13 mouse cellular contexts compared by ENCODE assay signal in the genomic region with DNA sequence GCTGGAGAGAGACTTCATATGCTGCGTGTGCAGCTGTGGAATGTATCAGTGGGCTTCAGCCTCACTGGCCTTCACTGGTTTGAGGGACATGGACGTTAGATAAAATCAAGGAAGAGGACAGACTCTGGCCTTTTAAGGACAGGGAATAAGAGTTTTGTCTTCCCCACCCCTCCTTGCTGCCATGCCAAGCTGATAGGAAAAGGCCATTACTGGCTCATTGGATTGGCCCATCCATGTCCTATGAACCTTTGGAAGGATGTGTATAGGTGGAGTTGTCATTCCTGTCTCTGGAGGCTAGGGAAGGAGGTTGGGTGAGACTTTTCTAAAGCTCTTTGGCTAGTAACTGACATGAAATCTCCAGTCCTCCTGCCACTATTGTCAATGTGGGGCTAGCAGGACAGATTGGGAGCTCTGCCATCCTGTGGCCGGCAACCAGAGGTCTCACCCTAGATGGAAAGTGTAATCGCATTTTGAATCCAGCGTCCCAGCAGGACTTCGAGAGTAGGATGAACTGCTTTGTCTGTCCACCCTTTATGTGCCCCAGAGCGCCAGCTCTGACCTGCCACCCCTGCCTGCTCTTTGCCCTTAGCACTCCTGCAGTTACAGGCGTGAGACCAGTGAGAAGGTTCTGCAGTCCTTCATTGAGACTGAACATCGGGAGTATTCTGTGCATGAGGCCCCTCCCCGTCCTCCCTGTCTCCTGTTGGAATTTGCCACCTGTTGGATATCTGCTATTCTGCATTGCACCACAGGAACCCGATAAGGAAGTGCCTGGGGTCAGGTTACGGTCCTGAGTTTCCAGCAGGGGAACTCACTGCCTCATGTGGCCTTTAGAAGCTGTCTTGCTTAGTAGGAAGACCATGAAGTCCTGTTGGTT.
DNase-seq lines count a peak whose midpoint lies in the region; ATAC-seq and TF ChIP-seq lines count a peak whose summit lies in the region.
"Had no signal": no experiment of that assay in that cellular context is flagged by ENCODE, and none has a peak within 500 bp of the region (broad histone marks: within the 10 kb centered on the region; RNA-seq: fewer than 3 reads in every experiment).

No protein-coding gene starts in this region.

- WGBS in lung, postnatal 0 days, result 43% methylated on average over 12 of the region's 12 CpGs
- WGBS in liver, embryonic 14.5 days (ENCODE audit: insufficient replicate concordance), result 57% methylated on average over 12 of the region's 12 CpGs
- WGBS in midbrain, embryonic 15.5 days, result 55% methylated on average over 12 of the region's 12 CpGs

- DNase-seq in gastrocnemius, adult 2 months, result no peak
- DNase-seq in gastrocnemius, postnatal 25 days, result no peak
- DNase-seq in lung, postnatal 0 days (ENCODE audit: low spot score), result peak; percentile 41
- no peak for DNase-seq in lung, postnatal 4 days
- no peak for DNase-seq in liver, embryonic 14.5 days (ENCODE audit: low read depth in 3 of 3, low spot score in 3 of 3)
- no peak for DNase-seq in layer of hippocampus, postnatal 10 days (ENCODE audit: low spot score in 2 of 2)
- DNase-seq in left cerebral cortex, adult 9 months (ENCODE audit: low spot score in 2 of 2), result no peak
- DNase-seq: adrenal gland, postnatal 25 days; cerebellum, adult 18-20 months had no signal

- H3K4me3 ChIP-seq in gastrocnemius, adult 2 months, result no peak overlapping the region
- no peak overlapping the region for H3K4me3 ChIP-seq in lung, postnatal 0 days (ENCODE audit: low read depth, low read length)
- H3K4me3 ChIP-seq in liver, embryonic 14.5 days (ENCODE audit: insufficient read depth in 1 of 2, low read depth in 2 of 2, low read length in 2 of 2), result no peak overlapping the region
- no peak overlapping the region for H3K4me3 ChIP-seq in midbrain, embryonic 15.5 days
- H3K4me3 ChIP-seq: erythroblast, embryonic 14.5 days; limb, embryonic 10.5 days; midbrain, embryonic 12.5 days had no signal

- H3K27ac ChIP-seq in gastrocnemius, adult 2 months, result peak overlapping the region; percentile 9; the same call in 1 of the 2 replicates
- peak overlapping the region; percentile 70 for H3K27ac ChIP-seq in lung, postnatal 0 days (ENCODE audit: low read length)
- H3K27ac ChIP-seq in liver, embryonic 14.5 days, result no peak overlapping the region
- no peak overlapping the region for H3K27ac ChIP-seq in midbrain, embryonic 15.5 days
- H3K27ac ChIP-seq: limb, embryonic 10.5 days; midbrain, embryonic 12.5 days had no signal

- H3K36me3 ChIP-seq in lung, postnatal 0 days (ENCODE audit: insufficient read depth, low read length), result peaks cover 31% of the 10 kb centered on the region; the same call in 1 of the 2 replicates
- peaks cover 24% of the 10 kb centered on the region for H3K36me3 ChIP-seq in liver, embryonic 14.5 days (replicated peaks; ENCODE audit: control insufficient read depth, insufficient read depth, low read depth)
- no peaks in the 10 kb centered on the region for H3K36me3 ChIP-seq in midbrain, embryonic 15.5 days (replicated peaks)
- H3K36me3 ChIP-seq: midbrain, embryonic 12.5 days had no signal

- H3K27me3 ChIP-seq in lung, postnatal 0 days (replicated peaks; ENCODE audit: insufficient read depth, low read length), result no peaks in the 10 kb centered on the region
- H3K27me3 ChIP-seq in liver, embryonic 14.5 days (ENCODE audit: control insufficient read depth, insufficient read depth, low read length), result no peaks in the 10 kb centered on the region
- H3K27me3 ChIP-seq in midbrain, embryonic 15.5 days (replicated peaks), result no peaks in the 10 kb centered on the region

- no peak overlapping the region for H3K9ac ChIP-seq in lung, postnatal 0 days (replicated peaks; ENCODE audit: low read depth)
- H3K9ac ChIP-seq in liver, embryonic 14.5 days (replicated peaks), result no peak overlapping the region
- no peak overlapping the region for H3K9ac ChIP-seq in midbrain, embryonic 15.5 days
- H3K9ac ChIP-seq: midbrain, embryonic 12.5 days had no signal

- no peak for ATAC-seq in lung, postnatal 0 days
- no peak for ATAC-seq in liver, embryonic 14.5 days (ENCODE audit: insufficient read depth)
- no peak for ATAC-seq in midbrain, embryonic 15.5 days (replicated peaks)

- TF ChIP-seq EP300 in lung, postnatal 0 days (IDR thresholded peaks at IDR 0.05), result no peak
- TF ChIP-seq EP300 in liver, embryonic 14.5 days (IDR thresholded peaks at IDR 0.05; ENCODE audit: low read depth), result no peak

- TF ChIP-seq CTCF in gastrocnemius, adult 2 months (IDR thresholded peaks at IDR 0.05), result no peak
- no peak; the same call in 1 of the 2 replicates for TF ChIP-seq CTCF in lung, postnatal 0 days (IDR thresholded peaks at IDR 0.05)
- peak; percentile 29; the same call in 1 of the 2 replicates for TF ChIP-seq CTCF in liver, embryonic 14.5 days (IDR thresholded peaks at IDR 0.05; ENCODE audit: low read depth)

- intact Hi-C loops in gastrocnemius, adult 2 months (cut with DNase I), result no loop called here

- H3K4me2 ChIP-seq in lung, postnatal 0 days (replicated peaks; ENCODE audit: low read depth, low read length), result no peak overlapping the region
- H3K4me2 ChIP-seq in liver, embryonic 14.5 days (ENCODE audit: low read depth), result no peak overlapping the region
- no peak overlapping the region for H3K4me2 ChIP-seq in midbrain, embryonic 15.5 days
- H3K4me2 ChIP-seq: midbrain, embryonic 12.5 days had no signal

- no peaks in the 10 kb centered on the region for H3K9me3 ChIP-seq in lung, postnatal 0 days (ENCODE audit: low read length)
- no peaks in the 10 kb centered on the region for H3K9me3 ChIP-seq in liver, embryonic 14.5 days (ENCODE audit: control insufficient read depth, low read length)
- no peaks in the 10 kb centered on the region for H3K9me3 ChIP-seq in midbrain, embryonic 15.5 days
- H3K9me3 ChIP-seq: limb, embryonic 10.5 days; midbrain, embryonic 12.5 days had no signal

- H3K4me1 ChIP-seq in lung, postnatal 0 days (ENCODE audit: insufficient read depth, low read depth, low read length), result peaks cover 13% of the 10 kb centered on the region; the same call in 1 of the 2 replicates
- peaks cover 0 to 8% of the 10 kb centered on the region in 2 experiments; a peak in 2 of 4 replicates for H3K4me1 ChIP-seq in liver, embryonic 14.5 days (replicated peaks; ENCODE audit: control insufficient read depth in 2 of 2, insufficient read depth in 2 of 2, low read length in 1 of 2)
- H3K4me1 ChIP-seq in midbrain, embryonic 15.5 days, result no peaks in the 10 kb centered on the region
- H3K4me1 ChIP-seq: midbrain, embryonic 12.5 days had no signal

Comparison
In these comparisons a context has a peak if more than half of its experiments do, and no peak if none do; other contexts are left out.
1. H3K27ac ChIP-seq: peak in gastrocnemius, adult 2 months (single experiment) and lung, postnatal 0 days (single experiment); none in liver, embryonic 14.5 days (single experiment) and midbrain, embryonic 15.5 days (single experiment).